ENCODE assay signal across 8 mouse cellular contexts in the genomic region with DNA sequence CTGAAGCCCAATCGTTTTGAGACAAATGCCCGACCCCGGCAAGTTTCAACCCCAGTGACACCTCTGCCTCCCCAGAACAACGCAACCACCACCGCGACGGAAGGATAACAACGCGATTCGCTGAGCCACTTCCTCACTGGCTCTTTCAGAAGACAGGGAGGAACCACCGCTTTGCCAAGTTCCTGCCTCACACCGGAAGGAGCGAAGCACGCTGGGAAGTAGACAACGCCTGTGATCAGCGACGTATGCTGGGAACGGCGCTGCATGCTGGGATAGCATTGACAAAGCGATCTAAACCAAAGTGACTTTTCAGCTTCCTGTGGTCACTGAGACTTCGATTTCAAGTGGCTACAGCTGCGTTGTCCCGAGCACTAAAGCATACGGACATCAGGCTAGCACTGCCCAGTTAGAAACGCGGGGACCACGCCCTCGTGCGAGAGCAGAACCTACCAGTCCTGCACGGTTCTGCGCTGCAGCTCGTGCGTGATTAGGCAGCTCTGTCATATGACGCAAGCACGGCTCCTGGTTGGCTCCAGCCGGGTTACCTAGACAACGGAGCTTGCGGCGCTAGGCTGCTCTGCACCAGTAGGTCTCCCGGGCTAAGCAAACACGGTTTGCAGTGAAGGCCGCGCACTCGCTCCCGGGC. TPM values are rescaled to one million over a fixed set of nuclear protein-coding genes. Genes with fewer than 3 reads are reported as not detected.
A peak's percentile ranks its signal among the peaks of the same experiment; 100 is the strongest.
DNase-seq lines count a peak whose midpoint lies in the region; ATAC-seq and TF ChIP-seq lines count a peak whose summit lies in the region.

Gene Capn10, plus strand, starts transcription at position 195 of the 646 bp plus-strand sequence.

- H3K4me1 ChIP-seq in hindbrain, postnatal 0 days (ENCODE audit: insufficient read depth, low read length): peaks cover 15% of the 10 kb centered on the region; the same call in 1 of the 2 replicates

- intact Hi-C loops in gastrocnemius, adult 2 months (cut with DNase I): loop anchor here (2.0 kb wide), 1 partner anchor 24 kb away; the partner anchor contains the start of gene Rnpepl1
- intact Hi-C loops in left cerebral cortex, adult 2 months (cut with DNase I): loop anchor here (1.0 kb wide), 2 partner anchors 23 to 27 kb away; no protein-coding TSS in a partner anchor

- H3K4me3 ChIP-seq in gastrocnemius, adult 2 months: peak within 1 kb of the TSS; percentile 97
- peak within 1 kb of the TSS; percentile 79 for H3K4me3 ChIP-seq in hindbrain, postnatal 0 days (ENCODE audit: low read length)
- peak within 1 kb of the TSS; percentile 88 for H3K4me3 ChIP-seq in left cerebral cortex, adult 2 months

- H3K36me3 ChIP-seq in hindbrain, postnatal 0 days (ENCODE audit: insufficient read depth, low read length): peaks cover 11% of the 10 kb centered on the region; the same call in 1 of the 2 replicates

- H3K27me3 ChIP-seq in hindbrain, postnatal 0 days (ENCODE audit: insufficient read depth, low read length): no peaks in the 10 kb centered on the region

- peak within 1 kb of the TSS; percentile 78 for H3K9ac ChIP-seq in hindbrain, postnatal 0 days (replicated peaks; ENCODE audit: low read length)

- H3K9me3 ChIP-seq in hindbrain, postnatal 0 days (ENCODE audit: low read length): no peaks in the 10 kb centered on the region

- ATAC-seq in common myeloid progenitor, adult 5-6 weeks (replicated peaks; ENCODE audit: low read depth, poor library complexity, severe bottlenecking): peak; percentile 93
- ATAC-seq in hindbrain, postnatal 0 days: peak; percentile 99
- ATAC-seq in megakaryocyte, adult 5-6 weeks (ENCODE audit: poor library complexity, severe bottlenecking): peak; percentile 90

- no peak for TF ChIP-seq CTCF in gastrocnemius, adult 2 months (IDR thresholded peaks at IDR 0.05)
- peak; percentile 34 for TF ChIP-seq CTCF in hindbrain, postnatal 0 days (IDR thresholded peaks at IDR 0.05; ENCODE audit: low read depth)
- TF ChIP-seq CTCF in left cerebral cortex, adult 2 months (IDR thresholded peaks at IDR 0.05): no peak; the same call in 1 of the 2 replicates

- peak within 1 kb of the TSS; percentile 99 for H3K27ac ChIP-seq in gastrocnemius, adult 2 months
- H3K27ac ChIP-seq in hindbrain, postnatal 0 days: peak within 1 kb of the TSS; percentile 98
- peak within 1 kb of the TSS; percentile 99 for H3K27ac ChIP-seq in left cerebral cortex, adult 2 months

- peak; percentile 98 for DNase-seq in ZHBTc4 (ENCODE audit: low read depth, low spot score)
- DNase-seq in gastrocnemius, adult 2 months: peak; percentile 96
- DNase-seq in hindbrain, postnatal 0 days (ENCODE audit: low spot score): peak; percentile 99
- DNase-seq in left cerebral cortex, adult 2 months (ENCODE audit: extremely low spot score in 1 of 2, low spot score in 2 of 2): peak; percentile 92 to 93
- DNase-seq in right cerebral cortex, adult 2 months (ENCODE audit: low spot score in 2 of 2): peak; percentile 97 to 98
- DNase-seq in urinary bladder, postnatal 14 days (ENCODE audit: low spot score): peak; percentile 92

- peak within 1 kb of the TSS; percentile 83 for H3K4me2 ChIP-seq in hindbrain, postnatal 0 days (ENCODE audit: low read depth, low read length)

- WGBS in hindbrain, postnatal 0 days: under 1% methylated on average over 45 of the region's 45 CpGs

RNA-seq across cellular contexts. Expression of gene Capn10, which starts in this region (rescaled TPM):
- total RNA-seq in common myeloid progenitor, adult 5-6 weeks (2017): 8.1 and 11.4 TPM in 2 replicates
- 1 to 10 TPM; 4.8 to 5.5 TPM for total RNA-seq in gastrocnemius, adult 2 months (2021)
- 79.7 and 101 TPM in 2 replicates for total RNA-seq in hindbrain, postnatal 0 days (2014; rRNA removed)
- polyA plus RNA-seq in hindbrain, postnatal 0 days (2015; fragmentation: Nextera tagmentation; extraction: Ambion mirVana): 50.4 and 51.0 TPM in 2 replicates
- 10 to 100 TPM; 39.0 to 40.1 TPM for total RNA-seq in left cerebral cortex, adult 2 months (2021)
- total RNA-seq in megakaryocyte, adult 5-6 weeks (2015): 2.7 and 5.2 TPM in 2 replicates
- total RNA-seq in megakaryocyte, adult 5-6 weeks (2017): 6.4 and 8.7 TPM in 2 replicates

Comparison
In these comparisons a context has a peak if more than half of its experiments do, and no peak if none do; other contexts are left out.
1. Peak in every context shown above with its lines: DNase-seq, ATAC-seq, H3K4me3 ChIP-seq and H3K27ac ChIP-seq.